Mouse (Mus musculus): ENCODE data around the gene Nf1.
A peak's percentile ranks its signal among the peaks of the same experiment; 100 is the strongest.
"Not testable (repeated sequence)": the region's sequence is repeated elsewhere in the genome, so short reads cannot be mapped to it uniquely, and the experiment has no call there.

Gene Nf1

GRCm38 (mm10) chr11:79339234-79339807, at the start of gene Nf1:
Gene Nf1, plus strand, starts transcription at chr11:79339693.
- DNase-seq: peak; percentile 95 to 97

GRCm38 (mm10) chr11:79290473-79290872, 49.0 kb upstream of the Nf1 start:
- DNase-seq: peak; percentile 63 to 68

- DNase-seq: no peak
Measured at GRCm38 (mm10) chr11:79291651-79292050, 47.8 kb upstream of the Nf1 start.

- peak; percentile 67 to 82 for DNase-seq
Measured at GRCm38 (mm10) chr11:79292130-79292529, 47.4 kb upstream of the Nf1 start.

- no peak for DNase-seq
Measured at GRCm38 (mm10) chr11:79293025-79293424, 46.5 kb upstream of the Nf1 start.

- DNase-seq: no peak
Measured at GRCm38 (mm10) chr11:79293971-79294370, 45.5 kb upstream of the Nf1 start.

GRCm38 (mm10) chr11:79296167-79296566, 43.3 kb upstream of the Nf1 start:
- peak; percentile 52 to 81 for DNase-seq

GRCm38 (mm10) chr11:79296856-79297491, 42.5 kb upstream of the Nf1 start, which contains the start of gene Gm9964:
Gene Gm9964, minus strand, starts transcription at chr11:79296906.
- no peak for DNase-seq

GRCm38 (mm10) chr11:79299719-79300431, 39.6 kb upstream of the Nf1 start:
- DNase-seq: no peak

- no peak for DNase-seq
Measured at GRCm38 (mm10) chr11:79303109-79303508, 36.4 kb upstream of the Nf1 start.

GRCm38 (mm10) chr11:79304245-79304644, 35.2 kb upstream of the Nf1 start:
- DNase-seq: not testable (repeated sequence)

GRCm38 (mm10) chr11:79305697-79306340, 33.7 kb upstream of the Nf1 start:
- no peak for DNase-seq

GRCm38 (mm10) chr11:79306510-79306909, 33.0 kb upstream of the Nf1 start:
- no peak for DNase-seq

GRCm38 (mm10) chr11:79306996-79307395, 32.5 kb upstream of the Nf1 start:
- DNase-seq: no peak

GRCm38 (mm10) chr11:79307560-79308200, 31.8 kb upstream of the Nf1 start:
- no peak for DNase-seq

- DNase-seq: no peak
Measured at GRCm38 (mm10) chr11:79310467-79310866, 29.0 kb upstream of the Nf1 start.

- DNase-seq: no peak
Measured at GRCm38 (mm10) chr11:79316807-79317345, 22.6 kb upstream of the Nf1 start.

- peak in 1 of 2 experiments; percentile 56 for DNase-seq
Measured at GRCm38 (mm10) chr11:79319807-79320206, 19.7 kb upstream of the Nf1 start.

GRCm38 (mm10) chr11:79323985-79324685, 15.4 kb upstream of the Nf1 start:
- DNase-seq: peak in 1 of 2 experiments; percentile 29

- peak; percentile 40 to 72 for DNase-seq
Measured at GRCm38 (mm10) chr11:79325663-79326062, 13.8 kb upstream of the Nf1 start.

GRCm38 (mm10) chr11:79327106-79327505, 12.4 kb upstream of the Nf1 start:
- DNase-seq: no peak

- no peak for DNase-seq
Measured at GRCm38 (mm10) chr11:79328060-79328459, 11.4 kb upstream of the Nf1 start.

All from kidney, postnatal 25 days (tissue).